Mouse (Mus musculus): Measurements from ENCODE around the gene Adam26b. TPM values are rescaled to one million over a fixed set of nuclear protein-coding genes. Genes with fewer than 3 reads are reported as not detected.
"Not testable (repeated sequence)": the region's sequence is repeated elsewhere in the genome, so short reads cannot be mapped to it uniquely, and the experiment has no call there.

Gene Adam26b
- total RNA-seq (2021) = not detected
- long read RNA-seq, experiment 1 = 0 reads
- long read RNA-seq, experiment 2 = 0 reads

GRCm38 (mm10) chr8:43528006-43528405 lies at the start of gene Adam26b:
TSS of gene Adam26b (minus strand) at chr8:43528106.
- H3K4me3 ChIP-seq; H3K27ac ChIP-seq; DNase-seq (ENCODE audit: extremely low spot score in 1 of 2, low spot score in 2 of 2); intact Hi-C loops (cut with DNase I): not testable (repeated sequence)

- H3K27ac ChIP-seq; intact Hi-C loops (cut with DNase I); H3K4me3 ChIP-seq; DNase-seq (ENCODE audit: extremely low spot score in 1 of 2, low spot score in 2 of 2): not testable (repeated sequence)
These were observed 48.7 kb upstream of the Adam26b start, which contains the start of gene Adam26a for GRCm38 (mm10) chr8:43576607-43577006. TSS of gene Adam26a (minus strand) at chr8:43576707.

Other genes starting within 250 kb of the Adam26b start
- gene Zfp42, start 221.1 kb downstream of the Adam26b start, total RNA-seq (2021) = not detected
- gene Adam26a, start 48.6 kb upstream of the Adam26b start, total RNA-seq (2021) = not detected
- not detected for gene Gm5346, start 99.2 kb upstream of the Adam26b start, total RNA-seq (2021)
- gene Adam34, start 181.9 kb upstream of the Adam26b start, total RNA-seq (2021) = not detected

Measured in left cerebral cortex, adult 2 months (tissue).